Mouse (Mus musculus) spleen, postnatal 10 days (tissue): ENCODE measurements at regions not wholly inside any gene's neighbourhood (a gene's known extent, or its start where the extent isn't known, plus 50 kb on each side); places are given as distances from the start of the nearest gene placed in this dataset.

Source experiments
- DNase-seq, 2 experiments: peaks; one replicate each; pipeline ENCODE4 v3.0.0; 2021 to 2022; ENCODE audit warnings: low spot score in 2 of 2

DNA sequence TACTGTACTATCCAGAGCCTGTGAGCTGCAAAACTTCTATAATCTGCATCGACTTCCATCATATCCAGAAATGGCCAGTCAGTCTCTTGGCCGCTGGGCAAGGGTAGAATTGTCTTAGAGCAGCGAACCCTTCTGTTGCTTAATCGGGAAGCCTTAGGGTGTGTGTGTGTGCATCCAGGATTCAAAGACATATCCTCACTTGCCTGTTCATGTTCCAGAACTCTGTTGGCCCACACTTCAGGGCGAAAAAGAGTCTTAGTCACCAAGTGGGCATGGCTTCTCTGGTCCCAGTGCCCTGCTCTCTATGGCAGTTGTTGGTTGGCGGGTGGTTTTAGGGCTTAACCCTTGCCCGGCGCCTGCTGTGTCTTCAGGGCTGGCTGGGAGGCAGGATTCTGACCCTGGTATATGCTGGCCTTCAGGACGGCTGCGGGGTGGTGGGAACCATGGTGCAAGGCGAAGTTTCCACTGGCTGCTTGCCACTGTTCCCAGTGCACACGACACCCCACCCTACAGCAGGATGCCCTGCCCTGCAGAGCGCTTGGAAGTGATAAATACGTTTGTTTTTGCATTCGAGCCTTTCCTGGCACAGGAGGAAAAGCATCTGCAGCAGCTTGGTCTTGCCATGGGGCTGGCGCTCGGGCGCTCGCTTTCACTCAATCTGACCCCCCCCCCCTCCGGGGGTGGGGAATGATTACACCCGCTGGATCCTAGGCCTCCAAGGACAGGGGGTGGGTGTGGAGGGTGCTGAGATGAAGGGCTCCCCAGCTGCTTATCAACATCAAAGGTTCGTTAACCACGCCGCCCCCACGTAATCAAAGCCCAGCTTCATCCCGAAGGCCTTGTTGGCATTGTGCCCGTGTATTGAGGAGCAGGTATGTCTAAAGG, 54.9 kb upstream of the Itga6 start:
- peak in 1 of 2 experiments; percentile 22 for DNase-seq

DNA sequence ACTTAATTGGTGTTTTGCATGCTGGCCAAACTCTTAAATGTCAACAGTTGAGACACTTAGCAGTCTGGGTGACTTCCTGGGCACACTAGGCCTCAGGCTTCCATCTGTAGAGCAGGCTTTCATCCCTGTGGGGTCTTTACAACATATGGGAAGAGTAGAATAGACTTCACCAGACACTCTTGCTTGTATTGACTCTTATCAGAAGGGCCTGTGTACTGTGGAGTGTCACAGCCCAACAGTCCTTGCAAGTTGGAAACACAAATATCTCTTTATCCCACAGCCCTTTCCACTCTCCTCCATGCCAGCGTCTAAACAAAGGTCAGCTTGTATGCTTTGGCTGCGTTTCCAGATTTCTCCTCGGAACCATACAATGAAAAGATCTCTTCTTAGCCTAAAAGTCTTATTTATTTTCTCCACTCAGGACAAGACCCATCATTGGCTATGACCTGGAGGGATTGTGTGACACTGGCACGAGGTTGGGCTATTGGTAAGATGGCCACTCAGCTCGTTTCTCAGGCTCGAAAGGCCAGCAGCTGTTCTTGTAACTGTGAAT, 50.6 kb upstream of the Itga6 start:
- no peak for DNase-seq
